Mouse (Mus musculus): ENCODE results near the gene Adgra3.

Gene Adgra3

DNA sequence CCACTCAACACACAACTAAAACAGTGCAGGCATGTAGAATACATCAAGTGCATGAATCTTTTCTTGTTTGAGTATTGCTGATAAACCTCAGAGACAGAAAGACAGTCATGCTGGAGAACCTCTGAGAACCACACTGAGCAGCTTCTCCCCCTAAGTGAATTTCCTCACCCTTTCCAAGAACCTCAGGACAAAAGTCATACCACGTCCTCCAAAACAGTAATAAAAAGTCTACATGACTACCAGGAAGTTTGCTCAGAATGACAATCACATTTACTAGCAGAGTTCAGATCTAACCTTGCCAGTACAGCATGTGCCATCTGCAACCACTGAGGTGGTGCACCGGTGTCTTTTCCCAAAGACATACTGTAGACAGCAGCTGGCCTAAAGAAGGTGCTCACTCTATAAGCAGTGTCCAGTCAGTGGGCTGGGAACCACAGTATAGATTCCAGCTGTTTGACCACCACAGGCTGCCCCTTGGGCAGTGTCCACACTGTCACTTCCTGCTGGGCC, 27.0 kb downstream of the Adgra3 start:
- no peak for DNase-seq (ENCODE audit: low read depth)

DNA sequence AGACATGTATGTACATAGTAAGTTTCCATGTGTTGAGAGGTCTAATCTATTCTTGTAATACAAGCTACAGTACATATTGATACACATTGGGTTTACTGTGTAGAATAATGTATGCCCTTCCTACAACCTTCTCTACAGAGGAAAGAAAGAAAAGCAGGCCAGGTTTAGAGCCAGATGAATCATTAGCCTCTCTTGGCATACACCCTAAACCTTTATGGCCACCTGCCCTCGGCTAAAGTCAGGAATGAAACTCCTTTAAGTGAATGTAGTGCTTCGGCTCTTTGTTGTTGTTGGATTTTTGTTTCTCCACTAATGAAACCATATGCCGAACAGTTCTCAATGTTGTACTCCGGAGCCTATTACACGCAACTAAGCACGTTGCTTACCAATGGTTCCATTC, 27.5 kb downstream of the Adgra3 start:
- no peak for DNase-seq (ENCODE audit: low read depth)

DNA sequence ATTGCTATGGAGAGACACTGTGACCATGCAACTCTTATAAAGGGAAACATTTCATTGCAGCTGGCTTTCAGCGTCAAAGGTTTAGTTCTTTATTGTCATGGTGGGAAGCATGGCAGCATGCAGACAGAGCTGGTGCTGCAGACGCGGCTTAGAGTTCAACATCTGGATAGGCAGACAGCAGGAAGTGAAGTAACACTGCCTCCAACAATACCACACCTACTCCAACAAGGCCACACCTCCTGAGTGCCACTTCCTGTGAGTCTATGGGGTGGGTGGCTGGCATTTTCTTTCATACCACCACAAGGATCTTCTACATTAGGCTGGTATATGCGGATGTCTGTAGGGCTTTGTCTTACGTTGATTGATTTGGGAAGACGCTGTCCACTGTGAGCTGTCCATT, 29.1 kb downstream of the Adgra3 start:
- no peak for DNase-seq (ENCODE audit: low read depth)

DNA sequence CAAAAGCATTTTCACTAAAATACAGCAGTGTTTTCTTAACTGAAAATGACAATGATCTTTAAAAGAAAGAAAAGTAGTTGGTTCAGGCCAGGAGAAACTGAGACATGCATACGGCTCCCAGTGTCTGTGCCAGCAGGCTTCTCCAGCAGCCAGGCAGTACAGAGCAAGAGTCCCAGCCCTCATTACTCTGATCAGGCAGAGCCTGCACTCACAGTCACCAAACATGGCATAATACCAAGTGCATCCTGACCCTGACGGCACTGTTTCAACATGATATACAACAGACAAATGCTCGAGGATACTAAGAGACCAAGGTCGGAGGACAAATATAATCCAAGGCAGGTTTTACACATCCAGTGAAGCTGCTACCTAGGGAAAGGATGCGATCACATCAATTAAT, 31.2 kb downstream of the Adgra3 start:
- DNase-seq (ENCODE audit: low read depth) = no peak

DNA sequence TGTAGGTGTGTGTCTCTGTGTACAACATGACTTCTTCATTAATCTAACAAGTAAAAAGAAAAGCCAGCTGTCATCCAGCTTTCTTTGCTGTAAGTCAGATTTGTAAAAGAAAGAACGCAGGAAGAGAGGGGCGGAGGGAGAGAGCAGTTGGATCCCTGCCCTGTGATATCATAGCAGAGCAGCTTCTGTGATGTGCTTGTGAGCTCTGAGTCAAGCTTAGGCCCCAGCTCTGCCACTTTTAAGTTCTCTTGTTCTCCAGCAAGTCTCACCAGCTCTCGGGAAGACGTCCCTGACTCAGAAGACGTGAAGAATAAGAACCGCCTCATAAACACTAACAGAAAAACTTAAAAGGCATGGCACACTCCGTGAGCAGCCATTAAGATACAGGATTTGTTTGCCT, 31.8 kb downstream of the Adgra3 start:
- peak; percentile 70 for DNase-seq (ENCODE audit: low read depth)

DNA sequence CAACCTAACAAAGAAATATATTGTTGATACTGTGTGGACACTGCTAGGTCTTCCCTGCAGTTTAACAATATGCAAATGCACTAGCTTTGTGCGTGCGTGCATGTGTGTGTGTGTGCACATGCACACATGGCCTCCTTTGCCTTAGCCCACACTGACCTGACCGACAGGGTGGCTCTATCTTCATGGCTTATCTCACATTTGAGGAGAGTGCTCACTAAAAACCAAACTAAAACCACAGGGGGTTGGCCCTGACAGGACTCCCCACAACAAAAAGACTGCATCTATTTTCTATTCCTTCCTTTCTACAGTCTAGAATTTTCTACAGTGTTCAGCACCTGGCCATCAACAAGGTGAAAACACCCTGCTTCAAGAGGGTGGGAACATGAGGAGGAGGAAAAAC, 32.7 kb downstream of the Adgra3 start:
- no peak for DNase-seq (ENCODE audit: low read depth)

DNA sequence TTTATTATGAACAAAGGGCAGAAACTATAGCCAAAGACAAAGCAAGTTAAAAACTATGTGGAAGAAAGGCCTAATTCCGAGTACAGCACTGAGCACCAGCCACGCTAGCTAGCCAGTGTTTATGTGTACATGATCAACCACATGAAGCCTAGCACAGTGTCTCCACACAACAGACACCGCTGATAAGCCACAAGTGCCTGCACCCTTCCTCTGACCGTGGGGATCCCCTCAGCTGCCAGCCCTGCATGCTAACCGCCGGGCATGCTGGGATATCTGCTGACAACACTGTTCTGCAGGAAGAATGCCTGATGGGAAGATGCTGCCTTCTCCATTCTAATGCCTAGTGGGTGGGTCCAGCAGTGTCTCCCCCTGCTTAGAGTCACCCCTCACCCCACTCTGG, 34.7 kb downstream of the Adgra3 start:
- DNase-seq (ENCODE audit: low read depth) = no peak

DNA sequence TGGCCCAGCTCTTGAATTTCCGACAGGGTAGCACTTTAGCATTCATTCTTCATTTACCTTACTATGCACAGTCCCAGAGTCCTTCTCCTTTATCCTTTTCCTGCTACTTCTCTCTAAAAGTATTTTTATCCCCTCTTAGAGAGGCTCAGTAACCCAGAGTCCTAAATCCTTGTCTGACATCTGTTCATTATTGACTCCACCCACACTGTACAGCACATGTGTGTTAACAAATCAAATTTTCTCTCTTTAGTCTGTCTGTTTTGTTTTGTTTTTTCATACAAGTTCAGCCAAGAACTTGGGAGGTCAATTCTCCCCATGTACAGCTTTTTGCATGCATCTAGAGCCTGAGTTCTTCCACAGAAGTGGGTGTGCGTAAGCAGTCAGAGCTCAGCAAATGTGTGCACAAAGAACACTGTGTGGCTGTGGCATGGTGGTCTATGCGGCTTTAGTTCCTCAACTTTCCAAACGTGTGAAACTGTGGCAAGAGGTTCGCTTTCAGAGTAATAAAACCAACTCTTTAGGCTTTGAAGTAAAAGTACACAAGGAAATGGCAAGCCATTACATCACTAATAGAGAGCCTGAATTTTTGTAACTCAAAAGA, 42.7 kb downstream of the Adgra3 start:
- no peak for DNase-seq (ENCODE audit: low read depth)

DNA sequence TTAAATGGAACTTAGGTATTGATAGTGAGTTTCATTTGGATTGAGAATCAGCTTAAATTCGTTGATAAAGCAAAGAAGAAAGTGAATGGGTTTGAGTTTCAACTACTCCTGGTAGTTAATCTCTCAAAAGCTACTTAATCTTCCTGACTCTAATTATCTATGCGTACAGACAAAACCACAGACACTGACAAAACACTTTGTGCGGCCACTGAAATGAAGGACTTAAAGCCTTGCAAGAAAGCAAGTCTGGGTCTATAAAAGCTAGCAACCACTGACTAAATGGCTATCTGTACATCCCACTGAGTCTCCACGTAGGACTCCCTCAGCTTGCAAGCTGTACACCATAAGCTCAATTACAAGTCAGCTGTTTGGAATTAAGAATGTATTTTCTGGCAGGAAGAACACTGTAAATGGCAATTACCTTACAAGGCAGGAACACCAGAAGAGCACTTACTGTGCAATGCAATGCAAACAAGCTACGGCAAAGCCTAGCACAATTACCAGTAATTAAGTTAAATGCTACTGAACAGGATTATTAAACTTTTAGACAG, 43.6 kb downstream of the Adgra3 start:
- DNase-seq (ENCODE audit: low read depth) = no peak

DNA sequence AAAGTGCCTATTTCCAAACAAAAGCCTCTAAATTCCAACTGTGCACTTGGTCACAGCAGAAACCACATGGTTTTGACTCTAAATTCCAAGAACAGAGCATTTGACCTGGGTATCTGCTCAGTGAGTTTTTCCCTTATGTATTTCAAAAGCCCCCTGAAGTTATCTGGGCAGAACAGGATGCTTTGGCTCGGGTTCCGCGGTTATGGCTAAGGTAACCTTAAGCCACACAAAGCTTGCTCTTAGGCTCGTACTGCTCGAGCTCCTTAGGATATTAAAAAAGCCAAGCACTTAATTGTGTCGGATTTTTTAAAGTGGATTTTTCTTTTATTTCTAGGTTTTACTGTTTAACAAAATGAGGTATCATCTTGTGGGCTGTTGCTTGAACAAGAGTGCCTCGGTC, 44.1 kb downstream of the Adgra3 start:
- DNase-seq (ENCODE audit: low read depth) = no peak

DNA sequence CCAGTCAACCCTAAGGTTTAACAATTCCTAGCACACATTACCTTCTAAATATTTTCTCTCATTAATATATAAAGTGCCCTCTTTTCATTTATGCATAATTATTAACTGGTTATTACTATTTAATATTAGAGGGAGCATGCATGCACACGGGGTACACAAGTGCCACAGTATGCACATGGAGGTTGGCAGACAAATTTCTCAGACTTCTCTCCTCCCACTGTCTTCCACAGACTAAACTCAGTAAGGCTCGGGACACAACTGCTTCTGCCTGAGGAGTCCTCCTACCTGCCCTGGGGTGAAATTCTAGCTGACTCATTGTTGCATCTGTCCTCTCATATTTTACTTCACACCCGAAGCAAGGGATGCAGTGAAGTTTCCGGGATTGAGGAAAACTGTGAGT, 44.8 kb downstream of the Adgra3 start:
- no peak for DNase-seq (ENCODE audit: low read depth)

DNA sequence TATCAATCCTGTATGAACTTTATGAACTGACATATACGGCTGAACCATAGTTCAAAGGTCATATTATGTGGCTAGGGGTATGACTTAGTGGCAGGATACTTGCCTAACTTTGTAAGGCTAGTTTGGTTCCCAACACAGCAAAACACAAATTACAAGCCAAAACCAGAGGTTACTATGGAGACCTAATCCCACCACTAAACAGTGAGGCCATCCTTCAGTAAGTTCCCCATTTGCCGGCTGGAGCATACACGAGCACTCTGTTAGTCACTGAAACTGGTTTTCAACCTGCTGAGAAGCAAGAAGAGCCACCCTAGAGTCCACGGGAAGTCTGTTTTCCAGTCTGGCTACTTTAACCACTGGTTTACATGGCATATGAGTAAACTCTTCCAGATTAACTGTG, 50.0 kb downstream of the Adgra3 start:
- no peak for DNase-seq (ENCODE audit: low read depth)

DNA sequence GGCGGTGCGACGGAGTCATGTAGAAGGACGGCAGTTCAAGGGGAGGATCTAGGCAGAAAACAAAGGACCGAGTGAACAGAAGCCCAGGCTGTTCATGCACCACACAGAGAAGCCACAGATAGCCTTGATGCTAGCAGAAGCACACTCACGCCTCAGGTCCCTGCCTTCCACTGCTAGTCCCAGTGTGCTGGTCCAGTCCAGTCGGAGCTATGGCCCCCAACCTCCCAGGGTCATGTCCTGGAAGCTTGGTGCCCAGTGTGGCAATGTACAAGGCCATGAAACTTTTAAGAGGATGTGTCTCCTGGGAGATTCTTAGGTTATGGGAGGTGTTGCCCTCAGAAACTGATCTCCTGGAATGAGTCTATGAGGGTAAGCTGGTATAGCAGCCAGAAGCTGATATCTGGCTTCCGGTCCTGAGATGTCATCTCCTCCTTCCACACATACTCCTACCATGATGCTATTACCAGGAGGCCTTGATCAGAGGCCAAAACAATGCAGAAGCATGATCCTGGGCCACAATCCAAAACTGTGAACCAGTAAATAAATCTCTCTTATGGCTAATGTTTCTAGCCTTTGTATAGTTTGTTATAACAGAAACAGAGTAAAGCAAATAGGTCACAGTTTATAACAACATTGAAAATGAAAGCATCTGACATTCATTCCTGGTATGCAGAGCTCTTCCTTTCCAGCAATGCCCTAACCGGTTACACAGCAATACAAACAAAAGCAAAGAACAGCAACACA, 51.7 kb downstream of the Adgra3 start:
- DNase-seq (ENCODE audit: low read depth) = peak; percentile 81

DNA sequence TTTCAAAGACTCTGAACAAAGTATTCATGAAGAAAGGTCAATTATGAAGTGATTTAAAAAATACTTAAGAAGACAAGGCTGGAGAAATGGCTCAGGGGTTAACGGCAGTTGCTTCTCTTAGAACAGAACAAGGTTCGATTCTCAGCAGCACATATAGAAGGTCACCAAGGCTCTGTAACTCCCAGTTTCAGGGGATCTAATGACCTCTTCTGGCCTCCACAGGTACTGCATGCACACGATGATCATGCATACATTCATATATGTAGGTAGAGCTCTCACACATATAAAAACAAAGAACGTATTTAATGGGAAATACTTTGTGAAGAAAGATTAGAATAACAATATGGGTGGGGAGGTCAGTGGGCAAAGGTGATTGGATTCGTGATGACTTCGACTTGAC, 56.5 kb downstream of the Adgra3 start:
- peak; percentile 31 for DNase-seq (ENCODE audit: low read depth)

DNA sequence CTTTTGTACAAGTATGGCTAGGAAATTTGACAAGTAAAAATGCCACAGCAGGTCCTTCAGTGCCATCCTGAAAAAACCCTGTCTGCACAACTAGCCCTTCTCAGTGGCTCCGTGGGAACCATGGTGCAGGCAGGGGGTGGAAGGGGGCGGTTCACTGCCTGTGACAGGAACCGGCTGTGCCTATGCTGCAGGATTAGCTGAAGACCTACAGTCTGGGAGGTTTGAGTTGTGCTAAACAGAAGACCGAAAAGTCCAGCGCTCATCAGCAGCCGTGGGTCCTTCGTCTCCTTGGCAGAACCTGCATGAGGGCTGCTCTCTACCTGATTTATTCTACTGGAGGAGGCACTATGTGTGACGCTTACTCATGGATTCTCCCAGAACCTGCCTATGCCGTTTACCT, 59.0 kb downstream of the Adgra3 start:
- DNase-seq (ENCODE audit: low read depth) = no peak

DNA sequence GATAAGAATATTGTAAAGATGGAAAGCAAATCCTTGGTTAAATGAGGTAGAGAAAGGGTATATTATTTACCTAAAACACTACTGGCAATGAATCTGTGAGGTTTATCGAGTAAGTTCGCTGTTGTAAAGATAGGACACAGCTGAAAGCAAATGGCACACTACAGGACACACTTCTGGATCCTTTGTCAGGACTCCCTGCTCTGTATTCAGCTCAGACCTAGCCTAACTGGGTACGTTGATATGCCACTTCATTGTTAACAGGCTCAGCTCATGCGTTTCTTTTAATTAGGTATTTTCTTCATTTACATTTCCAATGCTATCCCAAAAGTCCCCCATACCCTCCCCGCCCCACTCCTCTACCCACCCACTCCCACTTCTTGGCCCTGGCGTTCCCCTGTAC, 61.8 kb downstream of the Adgra3 start:
- no peak for DNase-seq (ENCODE audit: low read depth)

DNA sequence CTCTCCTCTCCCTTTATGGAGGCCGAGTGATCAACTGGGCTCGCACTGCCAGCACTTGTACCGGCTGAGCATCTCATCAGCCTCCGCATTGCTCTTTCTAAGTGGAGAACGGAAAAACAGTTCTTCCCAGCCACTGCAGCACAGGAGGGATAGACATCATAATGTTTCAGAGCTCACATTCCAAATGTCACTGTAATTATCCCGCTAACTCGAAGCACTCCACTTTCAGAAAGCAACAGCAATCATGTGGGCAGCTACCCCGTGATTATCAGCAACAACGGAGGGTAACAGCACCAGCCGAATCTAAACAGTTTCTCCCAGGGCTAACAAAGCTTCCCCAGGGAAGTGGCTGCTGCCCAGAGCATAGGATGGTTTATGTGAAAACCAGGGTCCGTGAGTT, 62.3 kb downstream of the Adgra3 start:
- no peak for DNase-seq (ENCODE audit: low read depth)

DNA sequence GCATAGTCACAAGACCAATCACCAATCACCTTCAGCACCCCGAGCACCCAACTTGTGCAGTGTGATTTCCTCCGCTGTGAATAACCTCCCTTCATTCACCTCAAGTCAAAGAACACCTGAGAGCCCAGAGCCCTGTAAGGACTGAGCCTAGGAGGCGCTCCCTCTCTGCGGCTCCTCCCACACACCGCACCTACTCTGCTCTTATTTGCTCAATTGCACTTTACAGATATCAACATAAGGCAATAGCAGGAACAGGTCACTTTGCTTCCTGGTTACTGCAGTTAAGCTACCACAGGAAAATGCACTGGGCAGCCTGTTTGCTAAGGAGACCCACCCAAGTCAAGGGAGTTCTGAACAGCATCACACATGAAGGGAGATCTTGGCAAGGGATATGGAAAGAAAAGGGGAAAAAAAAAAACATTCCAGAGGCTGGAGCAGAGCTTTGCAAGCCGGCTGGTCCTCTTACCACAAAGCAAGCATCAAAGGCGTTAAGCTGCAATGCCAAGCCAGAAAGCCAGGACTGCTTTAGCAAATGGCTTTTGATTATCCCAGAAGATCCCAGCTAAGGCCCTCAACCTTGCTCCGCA, 68.0 kb downstream of the Adgra3 start:
- no peak for DNase-seq (ENCODE audit: low read depth)

DNA sequence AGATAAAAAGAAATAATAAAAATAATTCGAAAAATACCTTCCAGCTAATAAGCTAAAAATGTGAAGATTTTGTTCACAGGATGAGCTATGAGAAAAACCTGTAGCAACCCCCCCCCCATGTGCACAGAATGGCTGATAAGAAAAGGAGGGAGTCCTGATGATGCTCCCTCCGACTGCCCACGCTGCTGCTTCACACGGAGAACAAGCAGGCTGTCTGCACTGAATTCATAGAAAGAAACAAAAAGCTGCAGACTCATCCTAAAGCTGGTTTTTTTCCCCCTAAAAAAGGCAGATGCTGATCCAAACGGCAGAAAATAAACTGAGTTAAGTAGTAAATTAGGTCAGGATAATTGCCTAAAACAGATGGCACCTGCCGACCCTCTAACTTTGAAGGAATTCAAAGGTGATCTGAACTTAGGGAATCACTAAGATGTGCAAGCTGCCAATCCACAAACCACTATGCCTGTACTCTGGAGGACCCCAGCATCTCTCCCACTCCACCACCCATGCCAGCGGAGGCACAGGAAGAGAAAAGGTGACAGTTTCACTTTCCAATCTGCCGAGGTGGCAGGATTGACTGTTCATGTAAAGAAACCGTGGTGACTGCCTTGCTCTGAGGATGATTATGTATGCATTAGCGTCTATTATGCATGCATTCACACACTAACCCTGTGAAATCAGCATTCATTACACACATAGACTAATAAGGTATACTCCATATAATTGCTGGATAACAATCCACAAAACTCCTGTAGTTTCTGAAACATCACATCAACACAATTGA, 70.6 kb downstream of the Adgra3 start:
- DNase-seq (ENCODE audit: low read depth) = no peak

DNA sequence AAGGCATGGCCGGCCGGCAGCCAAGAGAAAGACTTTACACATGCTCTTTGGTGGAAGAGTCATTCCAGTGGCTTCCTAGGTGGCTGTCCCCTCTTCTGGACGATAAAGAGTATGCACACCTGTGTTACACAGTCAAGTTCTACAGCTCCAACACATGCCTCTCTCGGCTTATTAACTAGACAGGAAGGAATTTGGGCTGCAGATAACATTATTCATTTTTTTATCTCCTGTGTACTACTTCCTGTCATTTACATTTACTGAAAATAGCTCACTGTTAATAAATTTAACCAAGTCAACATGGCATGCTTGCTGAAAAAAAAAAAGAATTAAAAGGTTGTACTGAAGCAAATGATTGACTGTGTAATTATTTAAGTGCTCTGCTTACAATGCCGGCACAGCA, 78.1 kb downstream of the Adgra3 start:
- no peak for DNase-seq (ENCODE audit: low read depth)

DNA sequence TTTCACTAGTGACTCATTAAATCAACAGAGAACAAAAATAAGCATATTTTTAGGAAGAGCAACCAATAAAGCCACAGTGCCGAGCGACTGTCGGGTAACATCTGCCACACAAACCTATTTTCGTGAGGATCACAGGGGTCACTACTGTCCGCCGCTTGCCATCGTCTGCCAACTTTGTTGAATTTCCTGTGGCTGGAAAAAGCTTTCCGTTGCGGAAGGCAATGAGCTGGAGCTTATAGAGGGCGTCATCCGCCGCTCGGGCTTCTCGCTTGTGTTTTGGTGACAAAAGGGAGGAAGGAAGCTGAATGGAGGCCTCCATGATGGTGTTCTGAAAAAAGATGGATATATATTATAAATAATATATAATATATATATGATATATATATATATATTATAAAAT, 79.6 kb downstream of the Adgra3 start:
- no peak for DNase-seq (ENCODE audit: low read depth)

DNA sequence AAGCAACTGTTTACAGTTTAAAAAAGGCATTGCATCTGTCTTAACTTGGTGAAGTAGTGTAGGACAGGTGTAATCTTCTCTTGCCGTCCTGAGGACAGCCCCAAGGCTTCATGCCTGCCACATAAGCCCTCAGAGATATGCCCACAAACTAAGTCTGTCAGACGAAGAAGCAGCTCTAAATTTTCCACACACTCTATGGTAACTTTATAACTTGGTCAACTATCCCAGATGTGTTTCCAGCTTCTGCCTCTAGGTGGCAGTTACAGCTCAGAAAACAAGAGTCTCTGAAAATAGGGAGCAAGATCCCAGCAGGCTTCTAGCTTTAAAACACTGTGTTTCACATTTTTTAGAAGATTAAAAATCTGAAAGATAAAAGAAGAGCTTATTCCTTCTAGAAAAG, 82.8 kb downstream of the Adgra3 start:
- DNase-seq (ENCODE audit: low read depth) = peak; percentile 86

DNA sequence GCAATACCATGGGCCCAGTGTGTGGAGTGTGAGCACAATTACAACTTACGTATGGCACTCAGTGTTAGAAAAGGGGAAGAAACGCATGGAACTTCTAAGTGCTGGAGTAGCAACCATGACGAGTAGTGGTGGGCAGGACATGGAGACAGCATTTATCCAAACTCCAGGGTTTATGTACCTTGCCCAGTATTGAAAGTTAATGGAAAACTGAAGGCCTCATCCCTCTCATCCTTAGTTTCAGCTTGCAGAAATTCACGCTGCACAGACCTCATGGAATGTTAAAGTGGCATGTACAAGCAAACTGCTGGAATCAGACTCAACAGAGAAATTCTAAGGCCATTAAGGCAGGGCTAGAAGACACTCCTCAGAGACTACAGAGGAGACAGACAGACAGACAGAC, 84.6 kb downstream of the Adgra3 start:
- no peak for DNase-seq (ENCODE audit: low read depth)
